Mouse (Mus musculus): ENCODE results near the gene Sox21.

- TF ChIP-seq CTCF (IDR thresholded peaks at IDR 0.05; ENCODE audit: borderline replicate concordance, extremely low read depth, insufficient read depth, insufficient read length): no peak
- no peak for TF ChIP-seq POLR2A (IDR thresholded peaks at IDR 0.05; ENCODE audit: borderline replicate concordance, extremely low read depth, insufficient read depth, insufficient read length, poor library complexity, severe bottlenecking)
Measured at GRCm38 (mm10) chr14:118286096-118286495, 49.3 kb upstream of the Sox21 start.

Measured in brain, embryonic 14.5 days (tissue).